Mouse (Mus musculus) C2C12 (cell line): ENCODE measurements at regions not wholly inside any gene's neighbourhood (a gene's known extent, or its start where the extent isn't known, plus 50 kb on each side); places are given as distances from the start of the nearest gene placed in this dataset.

Experiments used
- CEBPB ChIP-seq: IDR thresholded peaks from one replicate; pipeline ENCODE4 v1.6.1; 2011; ENCODE audit warnings: low read depth, mild to moderate bottlenecking, control low read depth, moderate library complexity
- CTCF ChIP-seq: IDR thresholded peaks from one replicate; pipeline ENCODE4 v1.5.1; 2011; ENCODE audit not compliant: control insufficient read depth, insufficient read depth, insufficient read length
- FOSL1 ChIP-seq: IDR thresholded peaks from one replicate; pipeline ENCODE4 v1.8.0; 2011; ENCODE audit warnings: mild to moderate bottlenecking, low read length; ENCODE audit not compliant: poor library complexity, insufficient read depth, severe bottlenecking
- MAX ChIP-seq: IDR thresholded peaks from one replicate; pipeline ENCODE4 v1.6.1; 2011; ENCODE audit warnings: mild to moderate bottlenecking, control low read depth
- MYOD1 ChIP-seq: IDR thresholded peaks from one replicate; pipeline ENCODE4 v1.6.1; 2011; ENCODE audit warnings: low read depth; ENCODE audit not compliant: control insufficient read depth, insufficient read length
- MYOG ChIP-seq: IDR thresholded peaks from one replicate; pipeline ENCODE4 v1.6.1; 2011; ENCODE audit not compliant: control insufficient read depth, insufficient read length; ENCODE audit errors: extremely low read depth
- USF1 ChIP-seq: IDR thresholded peaks from one replicate; pipeline ENCODE4 v1.6.1; 2011; ENCODE audit warnings: low read depth, mild to moderate bottlenecking, control low read depth, moderate library complexity

DNA sequence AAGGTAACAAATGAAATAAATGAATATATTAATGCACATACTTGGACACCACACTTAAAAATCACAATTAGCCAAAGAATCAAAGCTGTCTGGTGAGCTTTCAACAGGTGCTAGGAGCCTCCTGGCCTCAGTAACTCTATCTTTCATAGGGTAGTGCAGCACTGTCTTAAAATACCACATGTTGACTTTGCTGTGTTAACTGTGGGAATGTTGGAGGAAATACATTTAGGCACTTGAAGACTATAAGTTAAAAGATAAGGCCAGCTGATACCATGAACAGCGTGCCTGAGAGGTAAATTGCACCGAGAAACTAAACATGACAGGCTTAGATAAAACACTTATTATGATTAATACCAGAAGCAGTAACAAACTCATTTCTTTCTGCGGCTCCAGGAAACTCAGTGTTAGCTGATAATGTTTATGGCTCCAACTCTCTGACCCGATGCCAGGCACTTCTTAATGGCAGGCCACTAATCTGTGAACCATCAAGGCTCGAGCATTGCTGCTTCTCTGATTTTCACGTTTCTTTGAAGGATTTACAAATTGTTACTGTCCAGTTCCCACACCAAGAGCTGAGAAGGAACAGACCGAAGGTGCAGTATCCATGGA, 343.8 kb upstream of the Fam241a start:
- TF ChIP-seq MAX (no peak), CTCF (no peak), CEBPB (no peak), USF1 (no peak), MYOG (no peak), FOSL1 (no peak), MYOD1 (no peak)
